Mouse (Mus musculus): ENCODE measurements around the gene Dnajc1.
A peak's percentile ranks its signal among the peaks of the same experiment; 100 is the strongest.

Gene Dnajc1

GRCm38 (mm10) chr2:18392331-18393021 lies at the start of gene Dnajc1:
Dnajc1 (minus strand) TSS chr2:18392830.
- DNase-seq (ENCODE audit: low spot score): peak; percentile 97

DNA sequence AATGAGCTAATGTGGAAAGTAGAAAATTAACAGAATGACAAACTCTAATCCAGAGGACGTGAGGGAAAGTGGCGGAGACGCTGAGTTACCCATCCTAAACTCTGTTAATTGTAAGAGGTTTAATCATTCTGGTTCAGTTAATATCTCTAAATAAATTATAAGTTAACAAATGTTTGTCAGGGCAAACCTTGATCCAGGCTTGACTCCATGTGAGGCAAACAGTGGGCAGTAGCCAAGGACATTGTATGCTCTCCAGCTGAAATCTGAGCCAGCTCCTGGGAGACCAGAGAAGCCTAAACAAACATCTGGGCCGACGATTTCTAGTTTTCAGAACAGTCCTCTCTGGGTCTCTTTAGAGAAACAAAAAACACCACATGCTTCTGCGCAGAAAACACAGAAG lies 49.2 kb upstream of the Dnajc1 start:
- peak; percentile 57 for DNase-seq (ENCODE audit: low spot score)

DNA sequence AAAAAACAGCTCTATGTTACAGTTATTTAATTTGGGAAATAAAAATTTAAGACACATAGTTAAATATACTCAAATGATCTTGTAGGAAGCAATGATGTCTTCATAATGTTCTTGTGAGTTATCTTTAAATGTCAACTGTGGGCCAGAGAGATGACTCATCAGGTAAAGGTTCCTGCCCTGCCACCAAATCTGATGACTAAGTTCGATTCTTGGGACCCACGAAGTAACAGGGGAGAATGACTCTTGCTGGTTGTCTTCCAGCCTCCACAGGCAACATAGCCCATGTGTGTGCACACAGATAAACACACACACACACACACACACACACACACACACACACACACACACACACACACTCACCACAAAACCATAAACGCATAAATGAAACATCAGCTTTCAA lies 22.6 kb upstream of the Dnajc1 start:
- no peak for DNase-seq (ENCODE audit: low spot score)

DNA sequence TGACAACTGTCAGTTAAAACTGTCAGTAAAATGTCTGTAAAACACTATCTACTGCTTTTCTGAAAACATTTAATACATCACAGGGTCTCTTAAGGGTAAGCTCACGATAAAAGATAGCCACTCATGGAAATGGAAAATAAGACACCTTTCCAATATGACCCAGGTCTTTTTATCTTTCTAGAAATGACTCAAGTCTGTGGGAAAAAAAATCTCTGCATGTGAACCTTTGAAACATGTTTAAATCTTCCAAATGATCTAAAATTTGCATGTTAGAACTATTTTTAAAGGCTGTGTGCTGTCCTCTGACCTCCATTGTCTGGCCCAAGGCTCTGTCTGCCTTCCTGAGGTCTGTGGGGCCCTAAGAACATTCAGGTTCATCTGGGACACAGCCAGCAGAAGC lies 11.0 kb upstream of the Dnajc1 start:
- no peak for DNase-seq (ENCODE audit: low spot score)

- DNase-seq (ENCODE audit: low spot score): no peak
Observed at GRCm38 (mm10) chr2:18401771-18402170, 9.1 kb upstream of the Dnajc1 start.

DNA sequence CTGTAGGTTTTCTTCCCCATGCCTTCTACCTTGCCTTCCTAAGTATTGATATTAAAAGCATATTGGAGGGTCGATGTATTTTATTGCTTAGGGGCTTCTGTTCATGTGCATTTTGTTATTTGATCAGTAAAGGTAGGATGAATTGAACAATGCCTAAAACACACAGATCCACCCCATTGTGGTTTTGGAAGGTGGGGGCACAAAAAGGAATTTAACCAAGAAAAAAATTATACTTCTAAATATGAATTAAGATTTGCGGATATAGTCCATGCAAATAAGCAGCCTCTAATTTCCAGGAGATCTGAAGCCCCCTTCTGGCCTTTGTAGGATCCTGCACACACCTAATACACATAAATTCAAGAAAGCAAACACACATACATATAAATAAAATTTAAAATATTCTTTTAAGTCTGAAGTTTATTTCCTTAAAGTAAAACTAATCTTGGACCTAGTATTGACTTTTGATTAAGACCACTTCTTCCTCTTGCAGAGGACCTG lies 441 bp upstream of the Dnajc1 start:
- peak; percentile 40 for DNase-seq (ENCODE audit: low spot score)

- DNase-seq (ENCODE audit: low spot score): no peak
Observed at GRCm38 (mm10) chr2:18391861-18392260, 769 bp downstream of the Dnajc1 start.

DNA sequence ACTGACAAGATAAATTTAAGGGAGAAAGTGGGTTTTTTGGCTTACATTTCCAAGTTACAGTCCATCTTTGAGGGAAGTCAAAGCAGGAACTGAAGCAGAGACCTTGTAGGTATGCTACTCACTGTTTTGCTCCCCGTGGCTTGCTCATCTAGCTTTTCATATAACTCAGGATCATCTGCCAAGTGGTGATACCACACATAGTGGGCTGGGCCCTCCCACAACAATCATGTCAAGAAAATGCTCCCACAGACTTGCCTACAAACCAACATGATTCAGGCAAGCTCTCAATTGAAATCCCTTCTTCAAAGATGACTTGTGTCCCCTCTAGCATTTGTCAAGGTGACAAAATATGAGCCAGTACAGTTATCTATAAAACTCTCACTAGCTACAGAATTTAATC lies 3.0 kb downstream of the Dnajc1 start:
- no peak for DNase-seq (ENCODE audit: low spot score)

- no peak for DNase-seq (ENCODE audit: low spot score)
Observed at GRCm38 (mm10) chr2:18381662-18382061, 11.0 kb downstream of the Dnajc1 start.

- peak; percentile 24 for DNase-seq (ENCODE audit: low spot score)
Observed at GRCm38 (mm10) chr2:18372400-18373182, 20.0 kb downstream of the Dnajc1 start.

DNA sequence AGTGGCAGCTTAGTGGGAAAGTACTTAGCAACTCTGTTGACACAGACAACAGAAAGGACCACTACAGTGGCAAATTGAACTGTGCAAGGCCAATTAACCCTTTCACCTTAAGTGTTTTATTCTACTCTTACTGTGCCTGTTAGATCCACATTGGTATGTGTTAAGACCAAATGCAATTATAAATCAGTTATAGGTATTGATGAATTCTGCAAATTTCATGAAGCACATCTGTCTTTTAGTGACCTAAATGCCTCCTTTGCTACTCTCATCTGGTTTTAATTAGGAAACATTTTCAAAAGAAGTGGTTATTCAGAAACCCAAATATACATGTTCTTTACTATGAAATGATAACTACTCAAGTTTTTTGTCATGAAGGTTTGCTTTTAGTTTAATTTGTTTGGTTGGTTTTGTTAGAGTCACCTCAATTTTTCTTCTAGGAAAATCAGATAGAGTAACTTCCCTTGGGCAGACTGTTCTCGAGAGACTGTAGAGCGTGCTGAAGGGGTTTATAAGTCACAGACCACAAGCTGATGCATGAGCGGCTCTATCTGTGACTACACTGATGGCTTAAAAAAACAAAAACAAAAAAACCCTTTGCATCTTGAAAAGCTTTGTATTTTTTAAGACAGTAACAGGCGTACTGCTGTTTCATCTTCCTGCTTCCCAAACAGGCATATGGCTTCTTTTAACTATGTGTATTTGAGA lies 21.7 kb downstream of the Dnajc1 start:
- DNase-seq (ENCODE audit: low spot score): peak; percentile 59

- DNase-seq (ENCODE audit: low spot score): no peak
Observed at GRCm38 (mm10) chr2:18364402-18364801, 28.2 kb downstream of the Dnajc1 start.

- DNase-seq (ENCODE audit: low spot score): no peak
Observed at GRCm38 (mm10) chr2:18355293-18355692, 37.3 kb downstream of the Dnajc1 start.

- DNase-seq (ENCODE audit: low spot score): no peak
Observed at GRCm38 (mm10) chr2:18352620-18353019, 40.0 kb downstream of the Dnajc1 start.

DNA sequence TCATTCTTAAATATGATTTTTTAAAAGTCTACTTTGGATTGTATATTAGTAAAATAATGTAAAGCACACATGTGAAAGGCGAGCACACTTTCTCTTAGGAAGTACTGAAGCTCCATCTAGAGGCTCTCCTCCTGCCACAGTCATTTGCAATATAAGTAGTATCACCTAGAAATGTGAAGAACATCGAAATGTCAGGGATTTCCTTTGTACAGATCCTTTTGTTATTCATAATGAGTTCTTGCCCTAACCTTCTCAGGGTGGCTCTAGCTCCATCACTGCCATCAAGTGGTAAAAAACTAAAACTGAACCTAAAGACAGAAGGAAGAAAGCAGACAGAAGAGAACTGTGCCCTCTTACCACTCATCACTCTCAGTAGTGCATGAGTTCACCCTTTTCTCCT lies 49.2 kb downstream of the Dnajc1 start:
- DNase-seq (ENCODE audit: low spot score): peak; percentile 45

DNA sequence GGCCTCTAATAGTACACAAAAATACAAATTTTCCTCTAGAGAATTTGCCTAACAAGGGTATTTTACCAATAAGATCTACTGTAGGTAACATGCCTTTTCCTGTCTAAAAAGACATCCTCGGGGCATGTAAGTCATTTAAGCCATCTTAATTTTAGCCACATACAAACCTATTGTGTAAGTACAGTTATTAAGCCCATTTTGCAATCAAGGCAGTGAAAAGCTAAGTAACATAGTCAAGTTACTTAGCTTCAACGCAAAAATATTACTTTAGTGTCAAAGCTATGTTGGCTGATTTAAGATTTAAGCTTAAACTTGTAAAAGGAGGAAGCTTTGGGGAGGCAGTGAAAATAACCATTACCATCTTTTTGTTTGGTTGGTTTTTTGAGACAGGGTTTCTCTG lies 74.0 kb downstream of the Dnajc1 start:
- DNase-seq (ENCODE audit: low spot score): no peak

DNA sequence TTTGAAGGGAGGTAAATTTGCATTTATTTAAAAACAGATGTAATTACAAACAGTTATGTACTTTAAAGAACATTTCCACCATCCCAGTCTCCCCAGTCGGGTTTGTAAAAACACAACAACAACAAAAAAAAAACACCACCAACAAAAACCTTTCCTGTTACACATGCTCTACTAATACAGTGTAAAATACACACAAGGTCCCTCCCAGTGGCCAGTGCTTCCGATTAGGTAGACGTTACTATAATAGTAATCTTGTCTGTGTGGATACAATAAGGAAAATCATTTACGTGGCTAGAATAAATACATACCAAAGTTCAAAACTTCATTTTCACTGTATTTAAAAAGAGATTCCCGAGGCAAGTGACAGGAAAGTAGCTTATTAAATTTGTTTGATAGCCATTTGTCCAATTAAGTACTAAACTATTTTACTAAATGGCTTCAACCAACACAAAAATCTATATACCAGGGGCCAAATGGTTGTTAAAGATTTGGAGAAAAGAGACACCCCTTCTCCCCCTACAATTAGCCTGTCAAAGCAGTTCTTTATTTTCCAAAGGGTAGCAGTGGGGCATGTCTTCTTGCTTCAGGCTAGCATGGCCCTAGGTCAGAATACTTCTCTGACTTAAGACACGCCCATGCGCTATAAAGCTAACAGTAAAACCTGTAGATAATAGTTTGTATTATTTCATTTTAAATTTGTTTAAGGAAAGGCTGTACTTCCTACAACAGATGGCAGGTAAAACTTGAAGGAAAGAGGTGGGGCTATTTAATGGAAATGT lies 74.9 kb downstream of the Dnajc1 start:
- no peak for DNase-seq (ENCODE audit: low spot score)

GRCm38 (mm10) chr2:18316909-18317308 lies 75.7 kb downstream of the Dnajc1 start:
- DNase-seq (ENCODE audit: low spot score): peak; percentile 74

GRCm38 (mm10) chr2:18310261-18311104 lies 82.1 kb downstream of the Dnajc1 start:
- DNase-seq (ENCODE audit: low spot score): no peak

DNA sequence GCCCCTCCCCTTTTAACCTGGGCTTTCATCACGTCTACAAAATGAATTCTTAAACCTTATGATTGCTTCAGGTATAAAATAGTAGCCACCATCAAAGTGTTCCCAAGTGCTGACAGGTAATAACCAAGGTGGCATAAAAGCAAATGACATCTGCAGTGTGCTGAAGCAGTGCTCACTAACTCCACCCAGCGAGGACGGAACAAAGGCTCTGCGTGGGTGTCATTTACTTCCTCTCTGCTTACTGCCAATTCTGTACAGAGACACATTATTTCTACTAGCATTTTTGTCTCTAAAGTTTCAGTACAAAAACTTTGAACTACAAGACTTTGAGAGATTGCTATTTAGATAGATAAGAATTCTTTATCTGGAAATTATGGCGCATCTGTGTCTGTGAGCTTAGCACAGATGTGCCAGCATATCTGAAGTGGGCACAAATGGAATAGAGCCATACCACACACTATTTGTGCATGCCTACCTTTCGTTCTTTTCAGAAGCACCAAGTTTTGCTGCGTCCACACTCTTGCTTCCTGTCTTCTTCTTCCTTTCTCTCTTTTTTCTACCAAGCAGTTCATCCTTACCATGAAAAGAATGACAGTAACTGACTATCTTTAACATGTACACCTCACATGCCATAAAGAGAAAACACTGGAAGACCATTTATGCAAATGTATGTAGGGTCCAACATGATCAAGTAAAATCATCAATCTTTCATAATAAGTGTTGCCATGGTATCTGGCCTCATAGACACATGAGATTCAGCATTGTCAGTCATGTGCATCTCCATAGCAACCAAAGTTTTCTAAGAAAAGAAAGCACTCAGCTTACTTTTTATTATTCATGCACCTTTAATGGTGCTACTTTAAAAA lies 85.0 kb downstream of the Dnajc1 start:
- DNase-seq (ENCODE audit: low spot score): no peak
